Mouse (Mus musculus): ENCODE data around the gene Dnajc4.

DNA sequence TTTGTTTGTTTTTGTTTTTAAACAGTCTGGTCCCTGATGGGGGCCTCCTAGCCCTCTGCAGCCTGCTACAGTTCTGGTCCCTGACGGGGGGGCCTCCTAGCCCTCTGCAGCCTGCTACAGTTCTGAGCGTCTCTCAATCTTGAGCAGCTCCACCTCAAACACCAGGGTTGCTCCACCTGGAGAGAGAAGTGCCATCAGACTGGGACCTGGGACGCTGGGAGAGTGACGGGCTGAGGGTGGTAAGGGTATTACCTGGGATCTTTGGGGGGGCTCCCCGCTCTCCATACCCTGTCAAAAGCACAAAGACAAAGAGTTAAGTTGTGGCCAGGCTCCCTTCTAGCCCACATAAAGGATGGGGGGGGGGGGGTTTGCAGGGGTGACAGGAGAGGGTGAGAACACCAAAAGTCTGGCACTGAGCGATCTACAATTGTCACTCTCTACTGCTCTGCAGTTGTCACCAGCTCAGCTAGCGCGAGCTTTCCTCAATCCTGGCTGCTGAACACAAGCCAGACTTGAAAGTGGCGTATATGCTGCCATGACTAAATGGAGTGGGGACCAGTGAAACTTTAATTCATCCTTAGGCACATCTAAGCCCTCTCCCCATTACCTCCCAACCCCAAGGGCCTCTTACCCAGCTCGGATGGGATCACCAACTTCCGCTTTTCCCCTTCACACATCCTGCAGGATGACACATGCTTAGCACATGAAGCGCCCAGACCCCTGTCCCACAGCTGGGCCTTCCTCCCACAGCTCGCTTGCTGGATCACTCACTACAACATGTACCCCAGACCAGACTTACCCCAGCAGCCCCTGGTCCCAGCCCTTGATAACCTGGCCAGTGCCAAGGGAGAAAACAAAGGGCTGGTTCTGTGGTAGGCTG is 14.4 kb downstream of the Dnajc4 start:
- TF ChIP-seq POLR2A (IDR thresholded peaks at IDR 0.05; ENCODE audit: low read depth, low read length) (no peak), CTCF (IDR thresholded peaks at IDR 0.05; ENCODE audit: extremely low read depth, insufficient read depth, insufficient read length, insufficient replicate concordance) (no peak)
